Mouse (Mus musculus) layer of hippocampus, adult 8-10 months (tissue): ENCODE data around the gene Dnajc1. TPM values are rescaled to one million over a fixed set of nuclear protein-coding genes. Genes with fewer than 3 reads are reported as not detected.
A peak's percentile ranks its signal among the peaks of the same experiment; 100 is the strongest.

Source experiments
- DNase-seq, 2 experiments: peaks; one replicate each; pipeline ENCODE4 v3.0.0; 2022; ENCODE audit warnings: low spot score in 2 of 2
- total RNA-seq, 4 experiments: library from RNA; stranded (reverse); gene quantifications; 2 replicates each; pipeline ENCODE4 v1.2.4; 2022

Gene Dnajc1
- total RNA-seq: 10 to 100 TPM; 23.7 to 31.3 (median 26.0) TPM

GRCm38 (mm10) chr2:18392331-18393021, at the start of gene Dnajc1:
Dnajc1 (minus strand) TSS chr2:18392830.
- peak; percentile 81 to 83 for DNase-seq

- no peak for DNase-seq
These were observed 49.2 kb upstream of the Dnajc1 start for GRCm38 (mm10) chr2:18441871-18442270.

GRCm38 (mm10) chr2:18415242-18415641, 22.6 kb upstream of the Dnajc1 start:
- no peak for DNase-seq

- no peak for DNase-seq
These were observed 11.0 kb upstream of the Dnajc1 start for GRCm38 (mm10) chr2:18403679-18404078.

- DNase-seq: no peak
These were observed 9.1 kb upstream of the Dnajc1 start for GRCm38 (mm10) chr2:18401771-18402170.

- DNase-seq: no peak
These were observed 441 bp upstream of the Dnajc1 start for GRCm38 (mm10) chr2:18393022-18393519.

- DNase-seq: peak in 1 of 2 experiments; percentile 18
These were observed 769 bp downstream of the Dnajc1 start for GRCm38 (mm10) chr2:18391861-18392260.

GRCm38 (mm10) chr2:18389631-18390030, 3.0 kb downstream of the Dnajc1 start:
- peak in 1 of 2 experiments; percentile 14 for DNase-seq

GRCm38 (mm10) chr2:18381662-18382061, 11.0 kb downstream of the Dnajc1 start:
- no peak for DNase-seq

GRCm38 (mm10) chr2:18372400-18373182, 20.0 kb downstream of the Dnajc1 start:
- DNase-seq: no peak

GRCm38 (mm10) chr2:18370794-18371498, 21.7 kb downstream of the Dnajc1 start:
- no peak for DNase-seq

GRCm38 (mm10) chr2:18364402-18364801, 28.2 kb downstream of the Dnajc1 start:
- no peak for DNase-seq

- DNase-seq: no peak
These were observed 37.3 kb downstream of the Dnajc1 start for GRCm38 (mm10) chr2:18355293-18355692.

GRCm38 (mm10) chr2:18352620-18353019, 40.0 kb downstream of the Dnajc1 start:
- peak in 1 of 2 experiments; percentile 17 for DNase-seq

- DNase-seq: no peak
These were observed 49.2 kb downstream of the Dnajc1 start for GRCm38 (mm10) chr2:18343464-18343863.

- DNase-seq: no peak
These were observed 74.0 kb downstream of the Dnajc1 start for GRCm38 (mm10) chr2:18318671-18319070.

GRCm38 (mm10) chr2:18317503-18318281, 74.9 kb downstream of the Dnajc1 start:
- DNase-seq: no peak

- DNase-seq: no peak
These were observed 75.7 kb downstream of the Dnajc1 start for GRCm38 (mm10) chr2:18316909-18317308.

- no peak for DNase-seq
These were observed 82.1 kb downstream of the Dnajc1 start for GRCm38 (mm10) chr2:18310261-18311104.
